Mouse (Mus musculus): ENCODE results near the gene Angptl6. TPM values are rescaled to one million over a fixed set of nuclear protein-coding genes. Genes with fewer than 3 reads are reported as not detected.

The Angptl6 gene
- polyA plus RNA-seq, 1 experiment from 2014 or later = 7.9 TPM

DNA sequence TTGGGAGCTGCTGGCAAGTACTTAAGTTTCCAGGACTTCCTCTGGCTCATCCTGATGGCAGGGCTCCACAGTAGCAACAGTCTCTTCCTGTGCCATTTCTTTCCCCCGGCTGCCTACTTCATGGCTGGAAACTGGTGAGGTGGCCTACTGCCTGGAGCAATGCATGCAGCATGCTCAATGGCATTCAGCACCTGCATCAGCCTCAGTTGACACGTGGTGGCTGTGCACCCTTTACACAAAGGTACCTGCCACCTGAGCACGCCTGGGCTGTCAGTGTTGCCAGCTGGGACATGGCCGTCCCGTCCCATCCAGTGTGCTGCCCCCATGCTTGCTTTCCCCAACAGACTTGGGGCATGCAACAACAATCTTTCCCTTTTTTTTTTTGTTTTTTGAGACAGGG lies 13.5 kb upstream of the Angptl6 start:
- H3K4me3 ChIP-seq (ENCODE audit: low read depth, low read length) = no peak overlapping the region
- no peak overlapping the region for H3K9ac ChIP-seq (ENCODE audit: low read length)
- peaks cover 48% of the 10 kb centered on the region for H3K36me3 ChIP-seq (ENCODE audit: control insufficient read depth, insufficient read depth, low read length)
- peaks cover 4% of the 10 kb centered on the region; the same call in 1 of the 2 replicates for H3K4me1 ChIP-seq (replicated peaks; ENCODE audit: control insufficient read depth, insufficient read depth)
- TF ChIP-seq CTCF (IDR thresholded peaks at IDR 0.05; ENCODE audit: low read depth) (no peak), EP300 (optimal IDR thresholded peaks at IDR 0.05) (no peak)
- no peak overlapping the region for H3K27ac ChIP-seq (replicated peaks)
- DNase-seq (ENCODE audit: low spot score) (no peak), ATAC-seq (ENCODE audit: low FRiP score, low TSS enrichment) (no peak)
- WGBS = 63% methylated on average over 5 of the region's 5 CpGs
- H3K27me3 ChIP-seq (ENCODE audit: control insufficient read depth, insufficient read depth, low read length) = no peaks in the 10 kb centered on the region
- H3K4me2 ChIP-seq (replicated peaks; ENCODE audit: low read depth) = no peak overlapping the region
- H3K9me3 ChIP-seq (ENCODE audit: control insufficient read depth, low read length) = no peaks in the 10 kb centered on the region

DNA sequence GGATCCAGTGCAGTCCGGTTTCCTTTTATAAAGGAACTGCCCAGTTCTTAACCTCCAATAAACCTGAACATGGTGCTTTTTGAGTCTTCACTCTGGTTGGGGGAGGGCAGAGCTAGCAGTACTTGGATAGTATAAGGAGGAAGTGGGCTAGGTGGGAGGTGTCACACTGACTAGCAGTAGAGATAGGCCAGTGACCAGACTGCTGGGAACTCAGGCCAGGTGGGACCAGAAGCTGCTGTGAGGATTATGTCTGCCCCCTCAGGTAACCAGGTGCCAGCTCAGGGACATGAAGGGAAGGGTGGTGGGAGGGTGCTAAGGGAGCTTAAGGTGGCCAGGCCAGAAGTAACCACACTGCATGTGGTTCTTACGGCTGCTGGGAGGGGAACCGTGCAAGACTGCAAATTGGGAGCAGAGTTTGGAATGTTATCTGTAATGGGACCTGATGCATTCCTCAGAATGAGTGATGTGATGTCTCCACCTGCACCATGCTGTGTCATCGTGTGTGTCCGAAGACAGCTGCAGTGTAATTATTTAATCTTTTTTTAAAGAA lies 12.7 kb upstream of the Angptl6 start:
- Histone ChIP-seq H3K4me1 (replicated peaks; ENCODE audit: control insufficient read depth, insufficient read depth) (no peaks in the 10 kb centered on the region; the same call in 1 of the 2 replicates), H3K4me2 (replicated peaks; ENCODE audit: low read depth) (no peak overlapping the region), H3K27ac (replicated peaks) (no peak overlapping the region), H3K36me3 (ENCODE audit: control insufficient read depth, insufficient read depth, low read length) (peaks cover 48% of the 10 kb centered on the region), H3K4me3 (ENCODE audit: low read depth, low read length) (no peak overlapping the region), H3K9me3 (ENCODE audit: control insufficient read depth, low read length) (no peaks in the 10 kb centered on the region), H3K27me3 (ENCODE audit: control insufficient read depth, insufficient read depth, low read length) (no peaks in the 10 kb centered on the region), H3K9ac (ENCODE audit: low read length) (no peak overlapping the region)
- DNase-seq (ENCODE audit: low spot score) (no peak), ATAC-seq (ENCODE audit: low FRiP score, low TSS enrichment) (no peak)
- WGBS = 48% methylated on average over 5 of the region's 5 CpGs
- TF ChIP-seq CTCF (IDR thresholded peaks at IDR 0.05; ENCODE audit: low read depth) (no peak), EP300 (optimal IDR thresholded peaks at IDR 0.05) (no peak)

DNA sequence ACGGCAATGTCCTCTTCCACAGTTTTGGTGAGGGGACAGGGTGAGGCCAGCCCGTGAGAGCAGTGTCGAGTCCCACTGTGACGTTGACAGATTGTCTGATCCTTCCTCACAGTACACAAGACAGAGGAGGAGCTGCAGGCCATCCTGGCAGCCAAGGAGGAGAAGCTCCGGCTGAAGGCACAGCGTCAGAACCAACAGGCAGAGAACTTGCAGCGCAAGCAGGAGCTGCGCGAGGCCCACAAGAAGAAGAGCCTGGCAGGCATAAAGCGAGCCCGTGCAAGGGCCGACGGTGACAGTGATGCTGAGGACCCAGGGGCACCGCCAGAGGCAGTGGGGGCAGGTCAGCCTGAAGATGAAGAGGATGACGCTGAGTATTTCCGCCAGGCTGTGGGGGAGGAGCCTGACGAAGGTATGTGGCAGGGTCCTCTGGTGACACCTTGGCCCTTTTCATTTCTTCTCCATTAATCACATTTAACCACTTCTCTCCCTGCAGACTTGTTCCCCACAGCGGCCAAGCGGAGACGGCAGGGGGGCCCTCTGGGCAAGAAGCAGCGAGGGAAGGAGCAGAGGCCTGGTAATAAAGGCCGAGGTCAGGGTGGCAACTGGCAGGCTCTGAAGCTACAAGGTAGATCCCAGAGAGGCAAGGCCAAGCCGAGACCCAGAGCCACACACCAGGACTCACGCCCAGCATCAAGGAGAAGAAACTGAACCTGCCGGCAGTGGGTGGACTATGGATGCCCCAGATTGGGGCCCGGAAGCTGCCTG lies 12.0 kb upstream of the Angptl6 start:
- Histone ChIP-seq H3K27me3 (ENCODE audit: control insufficient read depth, insufficient read depth, low read length) (no peaks in the 10 kb centered on the region), H3K4me2 (replicated peaks; ENCODE audit: low read depth) (no peak overlapping the region), H3K36me3 (ENCODE audit: control insufficient read depth, insufficient read depth, low read length) (peaks cover 48% of the 10 kb centered on the region), H3K9me3 (ENCODE audit: control insufficient read depth, low read length) (no peaks in the 10 kb centered on the region), H3K27ac (replicated peaks) (no peak overlapping the region), H3K4me3 (ENCODE audit: low read depth, low read length) (no peak overlapping the region), H3K4me1 (replicated peaks; ENCODE audit: control insufficient read depth, insufficient read depth) (no peaks in the 10 kb centered on the region; the same call in 1 of the 2 replicates), H3K9ac (ENCODE audit: low read length) (no peak overlapping the region)
- WGBS = 68% methylated on average over 26 of the region's 26 CpGs
- no peak for TF ChIP-seq CTCF (IDR thresholded peaks at IDR 0.05; ENCODE audit: low read depth)
- TF ChIP-seq EP300 (optimal IDR thresholded peaks at IDR 0.05) = no peak
- no peak for DNase-seq (ENCODE audit: low spot score)
- ATAC-seq (ENCODE audit: low FRiP score, low TSS enrichment) = no peak

DNA sequence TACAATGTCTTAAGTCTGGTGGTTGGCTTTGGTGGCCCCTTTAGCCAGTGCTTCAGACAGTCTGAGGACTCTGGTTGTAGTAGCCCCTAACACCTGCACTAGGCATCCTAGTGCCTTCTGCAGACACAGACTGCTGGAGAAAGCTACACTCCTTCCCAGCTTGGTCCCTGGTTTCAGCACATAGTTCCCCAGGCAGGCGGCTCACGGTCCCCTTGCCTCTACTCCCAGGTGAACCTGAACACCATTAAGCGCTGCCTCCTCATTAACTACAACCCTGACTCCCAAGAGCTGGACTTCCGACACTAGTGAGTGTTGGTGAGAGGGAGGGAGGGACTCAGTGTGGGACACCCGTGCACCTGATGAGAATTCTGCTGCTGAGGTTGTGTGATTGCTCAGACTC lies 10.9 kb upstream of the Angptl6 start:
- Histone ChIP-seq H3K27ac (replicated peaks) (no peak overlapping the region), H3K4me3 (ENCODE audit: low read depth, low read length) (no peak overlapping the region), H3K27me3 (ENCODE audit: control insufficient read depth, insufficient read depth, low read length) (no peaks in the 10 kb centered on the region), H3K4me2 (replicated peaks; ENCODE audit: low read depth) (no peak overlapping the region), H3K4me1 (replicated peaks; ENCODE audit: control insufficient read depth, insufficient read depth) (no peaks in the 10 kb centered on the region; the same call in 1 of the 2 replicates), H3K9me3 (ENCODE audit: control insufficient read depth, low read length) (no peaks in the 10 kb centered on the region), H3K9ac (ENCODE audit: low read length) (no peak overlapping the region), H3K36me3 (ENCODE audit: control insufficient read depth, insufficient read depth, low read length) (peaks cover 39% of the 10 kb centered on the region)
- DNase-seq (ENCODE audit: low spot score) (no peak), ATAC-seq (ENCODE audit: low FRiP score, low TSS enrichment) (no peak)
- 93% methylated on average over 5 of the region's 5 CpGs for WGBS
- TF ChIP-seq EP300 (optimal IDR thresholded peaks at IDR 0.05) (no peak), CTCF (IDR thresholded peaks at IDR 0.05; ENCODE audit: low read depth) (no peak)

DNA sequence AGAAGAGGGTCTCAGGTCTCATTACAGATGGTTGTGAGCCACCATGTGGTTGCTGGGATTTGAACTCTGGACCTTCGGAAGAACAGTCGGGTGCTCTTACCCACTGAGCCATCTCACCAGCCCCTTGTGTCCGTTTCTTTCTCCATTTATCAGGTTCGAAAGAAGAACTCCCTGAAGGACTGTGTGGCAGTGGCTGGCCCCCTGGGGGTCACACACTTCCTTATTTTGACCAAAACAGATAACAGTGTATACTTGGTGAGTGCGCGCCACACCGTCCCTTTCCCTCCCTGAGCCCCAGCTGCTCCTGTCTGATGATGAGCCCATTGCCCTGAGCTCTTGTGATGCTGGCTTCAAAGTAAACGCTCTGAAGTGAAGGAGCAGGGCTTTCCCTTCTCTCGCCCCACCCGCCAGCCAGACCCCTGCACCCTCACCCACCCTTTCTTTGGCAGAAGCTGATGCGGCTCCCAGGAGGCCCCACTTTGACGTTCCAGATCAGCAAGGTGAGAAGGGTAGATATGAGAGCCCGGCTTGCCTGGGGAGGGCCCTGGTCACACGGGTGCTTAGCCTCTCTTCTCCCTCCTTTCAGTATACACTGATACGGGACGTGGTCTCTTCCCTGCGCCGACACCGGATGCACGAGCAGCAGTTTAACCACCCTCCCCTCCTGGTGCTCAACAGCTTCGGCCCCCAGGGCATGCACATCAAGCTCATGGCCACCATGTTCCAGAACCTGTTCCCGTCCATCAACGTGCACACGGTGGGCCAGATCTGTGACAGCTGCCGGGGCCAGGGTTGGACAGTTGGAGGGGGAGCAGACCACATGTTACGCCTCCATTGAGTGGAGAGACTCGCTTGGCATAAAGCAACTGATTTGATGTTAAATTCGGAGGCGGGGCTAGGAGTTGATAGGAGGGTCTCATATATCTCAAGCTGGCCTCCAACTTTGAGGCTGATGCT lies 9.9 kb upstream of the Angptl6 start:
- 80% methylated on average over 29 of the region's 29 CpGs for WGBS
- Histone ChIP-seq H3K27me3 (ENCODE audit: control insufficient read depth, insufficient read depth, low read length) (no peaks in the 10 kb centered on the region), H3K9me3 (ENCODE audit: control insufficient read depth, low read length) (no peaks in the 10 kb centered on the region), H3K36me3 (ENCODE audit: control insufficient read depth, insufficient read depth, low read length) (peaks cover 33% of the 10 kb centered on the region), H3K4me1 (replicated peaks; ENCODE audit: control insufficient read depth, insufficient read depth) (no peaks in the 10 kb centered on the region; the same call in 1 of the 2 replicates), H3K27ac (replicated peaks) (no peak overlapping the region), H3K4me2 (replicated peaks; ENCODE audit: low read depth) (0 out of 2 replicates have a peak overlapping the region, but pooled peaks have one; percentile 14), H3K9ac (ENCODE audit: low read length) (no peak overlapping the region), H3K4me3 (ENCODE audit: low read depth, low read length) (no peak overlapping the region; the same call in 1 of the 2 replicates)
- ATAC-seq (ENCODE audit: low FRiP score, low TSS enrichment) (no peak), DNase-seq (ENCODE audit: low spot score) (no peak)
- no peak for TF ChIP-seq CTCF (IDR thresholded peaks at IDR 0.05; ENCODE audit: low read depth)
- TF ChIP-seq EP300 (optimal IDR thresholded peaks at IDR 0.05) = no peak

All from stomach, postnatal 0 days (tissue).